Mouse (Mus musculus) myocyte (in vitro differentiated cells): Measurements from ENCODE around the gene Msi2. TPM values are rescaled to one million over a fixed set of nuclear protein-coding genes. Genes with fewer than 3 reads are reported as not detected.

Experiments used
- H3K27me3 ChIP-seq: one replicate; pipeline ENCODE4 v1.6.1; 2011; ENCODE audit not compliant: control insufficient read depth, insufficient read depth, insufficient read length
- H3K36me3 ChIP-seq: one replicate; pipeline ENCODE4 v1.6.1; 2011; ENCODE audit not compliant: control insufficient read depth, insufficient read depth
- H3K4me2 ChIP-seq: one replicate; pipeline ENCODE4 v1.6.1; 2011; ENCODE audit warnings: low read depth, control low read depth
- H3K4me3 ChIP-seq: one replicate; pipeline ENCODE4 v1.5.1; 2011; ENCODE audit warnings: mild to moderate bottlenecking, control low read depth, moderate library complexity
- H3K79me2 ChIP-seq: one replicate; pipeline ENCODE4 v1.6.1; 2011; ENCODE audit not compliant: control insufficient read depth, insufficient read depth
- H3ac ChIP-seq: one replicate; pipeline ENCODE4 v1.6.1; 2011; ENCODE audit not compliant: control insufficient read depth, insufficient read length
- CEBPB ChIP-seq: IDR thresholded peaks from 2 replicates; pipeline ENCODE4 v1.6.1; 2011; ENCODE audit warnings: mild to moderate bottlenecking, moderate library complexity; ENCODE audit not compliant: poor library complexity, insufficient read depth, severe bottlenecking
- E2F4 ChIP-seq: IDR thresholded peaks from one replicate; pipeline ENCODE4 v1.6.1; 2011; ENCODE audit warnings: mild to moderate bottlenecking, control low read depth, moderate library complexity; ENCODE audit not compliant: insufficient read depth
- MAX ChIP-seq: IDR thresholded peaks from one replicate; pipeline ENCODE4 v1.6.1; 2011; ENCODE audit warnings: low read depth, mild to moderate bottlenecking, control low read depth
- MYOD1 ChIP-seq, 3 experiments: IDR thresholded peaks; one replicate each; pipeline ENCODE4 v1.6.1; 2011; ENCODE audit warnings: control low read depth in 2 of 3, low read depth in 2 of 3, mild to moderate bottlenecking in 2 of 3, moderate library complexity in 1 of 3; ENCODE audit not compliant: insufficient read length in 2 of 3, control insufficient read depth in 1 of 3
- MYOG ChIP-seq, 3 experiments: IDR thresholded peaks; one replicate each; pipeline ENCODE4 v1.6.1; 2011; ENCODE audit warnings: control low read depth in 2 of 3, low read depth in 2 of 3, mild to moderate bottlenecking in 2 of 3; ENCODE audit not compliant: insufficient read length in 2 of 3, control insufficient read depth in 1 of 3, insufficient read depth in 1 of 3
- POLR2A ChIP-seq: IDR thresholded peaks from one replicate; pipeline ENCODE4 v1.6.1; 2011; ENCODE audit warnings: low read depth, mild to moderate bottlenecking, control low read depth, moderate library complexity; ENCODE audit not compliant: insufficient read length
- POLR2AphosphoS2 ChIP-seq: IDR thresholded peaks from one replicate; pipeline ENCODE4 v1.6.1; 2011; ENCODE audit warnings: low read depth, control low read depth; ENCODE audit not compliant: insufficient read length
- REST ChIP-seq: IDR thresholded peaks from one replicate; pipeline ENCODE4 v1.6.1; 2011; ENCODE audit warnings: mild to moderate bottlenecking, control low read depth, moderate library complexity; ENCODE audit not compliant: insufficient read depth, insufficient read length
- SRF ChIP-seq: IDR thresholded peaks from one replicate; pipeline ENCODE4 v1.6.1; 2011; ENCODE audit warnings: low read depth; ENCODE audit not compliant: control insufficient read depth, insufficient read length
- TCF12 ChIP-seq: IDR thresholded peaks from one replicate; pipeline ENCODE4 v1.6.1; 2011; ENCODE audit warnings: mild to moderate bottlenecking, control low read depth; ENCODE audit not compliant: poor library complexity, insufficient read depth, severe bottlenecking
- TCF3 ChIP-seq: IDR thresholded peaks from one replicate; pipeline ENCODE4 v1.6.1; 2011; ENCODE audit warnings: low read depth, control low read depth; ENCODE audit not compliant: insufficient read length
- USF1 ChIP-seq: IDR thresholded peaks from one replicate; pipeline ENCODE4 v1.6.1; 2011; ENCODE audit warnings: low read depth, mild to moderate bottlenecking, control low read depth, moderate library complexity
- polyA plus RNA-seq: library from polyadenylated mRNA; unstranded; fragments of >200 nt; fragmentation: generic; extraction: Trizol; gene quantifications from one replicate; pipeline ENCODE4 v1.2.1, GENCODE M21; 2012; ENCODE audit warnings: missing spikeins

The Msi2 gene
- polyA plus RNA-seq, 1 experiment: 37.9 TPM

DNA sequence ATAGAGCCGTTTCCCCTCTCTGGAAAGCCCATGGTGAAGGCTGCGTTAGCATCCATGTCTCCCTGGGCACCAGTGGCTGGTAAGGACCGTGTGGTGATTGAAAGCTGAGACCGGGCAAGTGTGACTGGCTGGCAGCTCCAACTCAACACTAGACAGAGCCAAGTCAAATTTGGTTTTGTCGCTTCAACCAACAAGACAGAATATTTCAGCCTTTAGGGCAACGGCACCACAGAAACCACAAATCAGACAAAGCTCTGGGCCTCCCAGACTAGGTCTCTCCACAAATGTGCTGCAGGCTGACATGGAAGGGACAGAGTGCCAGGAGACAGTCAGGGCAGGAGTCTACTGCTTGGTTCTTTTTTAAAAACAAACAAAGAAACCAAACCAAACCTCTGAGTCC, 282.8 kb downstream of the Msi2 start:
- Histone ChIP-seq H3K36me3 (no peaks in the 10 kb centered on the region), H3K79me2 (no peaks in the 10 kb centered on the region), H3K4me3 (no peak overlapping the region), H3ac (no peak overlapping the region), H3K4me2 (no peak overlapping the region), H3K27me3 (no peaks in the 10 kb centered on the region)
- TF ChIP-seq MYOD1 (IDR thresholded peaks at IDR 0.05; ENCODE audit: control insufficient read depth in 1 of 3, insufficient read length in 2 of 3, low read depth in 2 of 3) (no peak), POLR2A (no peak), REST (no peak), TCF12 (no peak), E2F4 (no peak), MAX (no peak), TCF3 (no peak), USF1 (no peak), POLR2AphosphoS2 (no peak), SRF (no peak), MYOG (IDR thresholded peaks at IDR 0.05; ENCODE audit: control insufficient read depth in 1 of 3, insufficient read depth in 1 of 3, insufficient read length in 2 of 3, low read depth in 2 of 3) (no peak), CEBPB (no peak)

DNA sequence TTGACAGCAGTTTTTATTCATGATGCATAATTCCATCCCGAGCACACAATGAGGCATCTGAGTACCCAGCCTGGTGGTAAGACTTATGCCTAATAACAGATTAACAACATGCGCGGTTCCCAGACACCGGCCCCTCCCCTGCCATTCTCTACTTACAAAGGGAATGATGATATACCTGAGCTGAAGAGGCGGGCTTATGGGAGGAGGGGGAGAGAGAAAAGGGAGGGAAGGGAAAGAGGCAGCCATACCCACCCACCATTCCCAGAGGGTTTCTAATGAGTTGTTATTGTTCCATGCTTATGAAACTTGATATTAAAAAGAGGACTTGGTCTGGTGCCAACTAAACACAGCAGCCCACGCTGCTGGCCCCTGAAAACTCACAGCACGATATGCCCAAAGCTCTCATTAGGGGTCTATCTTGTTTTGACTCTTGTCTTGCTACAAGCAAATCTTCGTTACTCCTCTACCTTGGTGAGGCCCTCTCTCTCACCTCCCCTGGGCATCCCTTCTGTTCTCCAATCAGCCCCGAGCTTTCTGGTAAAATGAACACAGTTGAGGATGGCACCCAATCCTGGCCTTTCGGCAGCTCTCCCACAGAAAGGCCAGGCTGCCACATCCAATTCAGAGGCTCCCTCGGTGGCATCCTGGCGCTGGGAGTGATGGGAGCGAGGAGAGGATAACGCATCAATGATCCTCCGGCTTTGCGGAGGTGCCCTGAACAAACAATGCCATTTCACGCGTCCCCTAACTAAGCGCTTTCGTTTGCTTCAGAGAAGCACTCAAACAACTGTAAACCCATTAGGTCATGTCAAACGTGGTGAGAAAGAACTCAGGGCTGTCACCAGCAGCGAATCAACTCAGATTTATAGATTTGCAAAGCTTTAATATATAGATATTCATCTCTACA, 286.7 kb downstream of the Msi2 start:
- Histone ChIP-seq H3ac (no peak overlapping the region), H3K27me3 (no peaks in the 10 kb centered on the region), H3K36me3 (no peaks in the 10 kb centered on the region), H3K4me3 (no peak overlapping the region), H3K79me2 (no peaks in the 10 kb centered on the region), H3K4me2 (no peak overlapping the region)
- TF ChIP-seq POLR2A (no peak), CEBPB (no peak), TCF12 (no peak), MAX (no peak), TCF3 (no peak), MYOD1 (IDR thresholded peaks at IDR 0.05; ENCODE audit: control insufficient read depth in 1 of 3, insufficient read length in 2 of 3, low read depth in 2 of 3) (no peak), SRF (no peak), REST (no peak), E2F4 (no peak), MYOG (IDR thresholded peaks at IDR 0.05; ENCODE audit: control insufficient read depth in 1 of 3, insufficient read depth in 1 of 3, insufficient read length in 2 of 3, low read depth in 2 of 3) (no peak), USF1 (no peak), POLR2AphosphoS2 (no peak)

DNA sequence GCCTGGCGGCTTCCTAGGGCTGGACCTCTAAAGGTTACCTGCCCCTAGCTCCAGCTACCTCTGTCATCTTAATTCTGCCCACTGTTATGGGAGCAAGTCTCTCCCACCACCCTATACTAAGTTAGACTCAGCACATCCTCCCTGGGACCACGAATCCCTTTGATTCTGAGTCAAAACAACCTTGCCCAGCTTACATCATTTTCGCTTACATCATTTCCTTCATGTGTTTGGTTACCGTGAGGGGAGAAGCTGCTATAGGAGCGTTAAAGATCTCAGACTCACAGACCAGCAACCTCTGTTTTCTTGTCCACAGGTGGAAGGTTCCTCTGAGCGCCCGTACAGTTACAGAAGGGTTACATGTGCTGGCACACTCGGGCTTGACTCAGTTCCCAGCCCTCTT, 288.0 kb downstream of the Msi2 start:
- Histone ChIP-seq H3K4me2 (no peak overlapping the region), H3K79me2 (no peaks in the 10 kb centered on the region), H3K4me3 (no peak overlapping the region), H3ac (no peak overlapping the region), H3K36me3 (no peaks in the 10 kb centered on the region), H3K27me3 (no peaks in the 10 kb centered on the region)
- TF ChIP-seq POLR2AphosphoS2: no peak
- TF ChIP-seq SRF: no peak
- no peak for TF ChIP-seq E2F4
- no peak for TF ChIP-seq TCF3
- no peak for TF ChIP-seq MYOG (IDR thresholded peaks at IDR 0.05; ENCODE audit: control insufficient read depth in 1 of 3, insufficient read depth in 1 of 3, insufficient read length in 2 of 3, low read depth in 2 of 3)
- no peak for TF ChIP-seq MYOD1 (IDR thresholded peaks at IDR 0.05; ENCODE audit: control insufficient read depth in 1 of 3, insufficient read length in 2 of 3, low read depth in 2 of 3)
- TF ChIP-seq CEBPB: no peak

DNA sequence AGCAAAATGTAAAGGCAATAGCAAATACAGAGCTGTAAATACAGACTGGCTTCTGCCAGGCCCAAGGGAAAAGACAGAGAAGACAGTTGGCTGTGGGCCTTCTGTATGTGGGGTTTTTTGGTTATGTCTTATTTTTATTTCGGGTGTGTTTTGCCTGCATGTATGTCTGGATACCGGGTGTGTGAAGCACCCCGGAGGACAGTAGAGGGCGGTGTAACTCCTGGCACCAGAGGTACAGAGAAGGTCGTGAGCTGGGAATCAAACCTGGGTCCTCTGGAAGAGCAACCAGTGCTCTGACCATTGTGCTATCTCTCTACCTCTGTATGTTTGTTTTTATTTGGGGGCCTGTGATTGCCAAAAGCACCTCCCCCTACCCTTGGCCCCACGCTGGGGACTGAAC, 288.6 kb downstream of the Msi2 start:
- H3K27me3 ChIP-seq: no peaks in the 10 kb centered on the region
- H3K4me2 ChIP-seq: no peak overlapping the region
- H3ac ChIP-seq: no peak overlapping the region
- H3K4me3 ChIP-seq: no peak overlapping the region
- no peaks in the 10 kb centered on the region for H3K79me2 ChIP-seq
- H3K36me3 ChIP-seq: no peaks in the 10 kb centered on the region
- no peak for TF ChIP-seq E2F4
- TF ChIP-seq MYOD1 (IDR thresholded peaks at IDR 0.05; ENCODE audit: control insufficient read depth in 1 of 3, insufficient read length in 2 of 3, low read depth in 2 of 3): no peak
- no peak for TF ChIP-seq MYOG (IDR thresholded peaks at IDR 0.05; ENCODE audit: control insufficient read depth in 1 of 3, insufficient read depth in 1 of 3, insufficient read length in 2 of 3, low read depth in 2 of 3)
- TF ChIP-seq MAX: no peak
- TF ChIP-seq TCF12: no peak
- no peak for TF ChIP-seq USF1
- no peak for TF ChIP-seq TCF3
- no peak for TF ChIP-seq POLR2A
- TF ChIP-seq SRF: no peak
- no peak for TF ChIP-seq CEBPB
- no peak for TF ChIP-seq REST
- no peak for TF ChIP-seq POLR2AphosphoS2
